Comparison of ENCODE assay signal across 8 mouse cellular contexts in the genomic region with DNA sequence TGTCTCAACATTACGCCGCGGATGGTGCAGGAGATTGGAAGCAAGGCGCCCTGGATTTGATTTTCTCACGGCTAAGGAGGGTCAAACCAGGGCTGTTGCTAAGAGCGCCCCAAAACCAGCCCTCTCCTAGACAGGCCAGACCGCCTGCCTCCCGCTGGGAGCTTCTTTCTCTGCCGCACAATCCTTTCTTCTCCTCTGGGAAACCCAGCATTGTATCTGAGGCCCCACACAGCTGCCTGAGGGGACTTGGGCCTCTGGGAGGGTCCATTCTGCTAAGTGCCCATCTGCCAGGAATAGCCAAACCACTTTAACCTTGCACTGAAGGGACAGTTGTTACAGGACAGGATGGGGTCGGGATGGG. TPM values are rescaled to one million over a fixed set of nuclear protein-coding genes. Genes with fewer than 3 reads are reported as not detected.
DNase-seq lines count a peak whose midpoint lies in the region; ATAC-seq and TF ChIP-seq lines count a peak whose summit lies in the region.

No protein-coding gene starts in this region.

- no peaks in the 10 kb centered on the region for H3K27me3 ChIP-seq in hindbrain, embryonic 11.5 days (ENCODE audit: control insufficient read depth, insufficient read depth, low read length)
- H3K27me3 ChIP-seq in midbrain, embryonic 13.5 days, result no peaks in the 10 kb centered on the region

- peak overlapping the region; percentile 72 for H3K9ac ChIP-seq in hindbrain, embryonic 11.5 days (ENCODE audit: low read depth, low read length)
- peak overlapping the region; percentile 87 for H3K9ac ChIP-seq in midbrain, embryonic 13.5 days (replicated peaks)

- DNase-seq in layer of hippocampus, adult 2 months (ENCODE audit: low spot score in 2 of 2), result peak in 1 of 2 experiments; percentile 49
- DNase-seq in layer of hippocampus, postnatal 10 days (ENCODE audit: low spot score in 2 of 2), result no peak
- DNase-seq in cerebellum, adult 9-11 months, result peak; percentile 77
- DNase-seq in hindbrain, embryonic 11.5 days (ENCODE audit: low spot score), result peak; percentile 85
- no peak for DNase-seq in gastrocnemius, postnatal 10 days
- DNase-seq in lung, adult 18-20 months, result no peak

- no peaks in the 10 kb centered on the region for H3K9me3 ChIP-seq in hindbrain, embryonic 11.5 days (ENCODE audit: control insufficient read depth, low read length)
- H3K9me3 ChIP-seq in midbrain, embryonic 13.5 days, result no peaks in the 10 kb centered on the region

- peaks cover 2% of the 10 kb centered on the region; the same call in 1 of the 2 replicates for H3K4me1 ChIP-seq in hindbrain, embryonic 11.5 days (replicated peaks; ENCODE audit: control insufficient read depth, insufficient read depth, low read length)
- H3K4me1 ChIP-seq in midbrain, embryonic 13.5 days (replicated peaks), result peaks cover 45% of the 10 kb centered on the region

- no peaks in the 10 kb centered on the region for H3K36me3 ChIP-seq in hindbrain, embryonic 11.5 days (ENCODE audit: control insufficient read depth, insufficient read depth, low read length)
- H3K36me3 ChIP-seq in midbrain, embryonic 13.5 days, result peaks cover 28% of the 10 kb centered on the region

- peak; percentile 89 for ATAC-seq in hindbrain, embryonic 11.5 days (ENCODE audit: low FRiP score)
- ATAC-seq in midbrain, embryonic 13.5 days, result peak; percentile 83
- no peak for ATAC-seq in monocyte, adult 5-6 weeks (replicated peaks; ENCODE audit: insufficient number of reproducible peaks, low FRiP score, low TSS enrichment, poor library complexity, severe bottlenecking)

- H3K4me3 ChIP-seq in layer of hippocampus, adult 2 months, result peak overlapping the region; percentile 67
- peak overlapping the region; percentile 50 for H3K4me3 ChIP-seq in hindbrain, embryonic 11.5 days (ENCODE audit: low read depth, low read length)
- H3K4me3 ChIP-seq in midbrain, embryonic 13.5 days (replicated peaks), result peak overlapping the region; percentile 62

- WGBS in hindbrain, embryonic 11.5 days, result under 1% methylated on average over 10 of the region's 10 CpGs
- 0% methylated on average over 10 of the region's 10 CpGs for WGBS in midbrain, embryonic 13.5 days

- peak overlapping the region; percentile 97 for H3K27ac ChIP-seq in layer of hippocampus, adult 2 months
- H3K27ac ChIP-seq in hindbrain, embryonic 11.5 days (ENCODE audit: low read depth, low read length), result peak overlapping the region; percentile 91
- H3K27ac ChIP-seq in midbrain, embryonic 13.5 days, result peak overlapping the region; percentile 98

- H3K4me2 ChIP-seq in hindbrain, embryonic 11.5 days (replicated peaks; ENCODE audit: low read depth, low read length), result peak overlapping the region; percentile 66
- peak overlapping the region; percentile 64 for H3K4me2 ChIP-seq in midbrain, embryonic 13.5 days (replicated peaks)

- no peak for TF ChIP-seq CTCF in layer of hippocampus, adult 2 months (conservative IDR thresholded peaks at IDR 0.05)

RNA-seq across cellular contexts. Expression of a gene that starts 0.3 kb away (rescaled TPM):
- 100 to 1,000 TPM; 246 to 258 TPM for total RNA-seq in layer of hippocampus, adult 2 months (2021)
- 100 to 1,000 TPM; 251 to 259 TPM for total RNA-seq in layer of hippocampus, postnatal 10 days (2021)
- polyA plus RNA-seq in hindbrain, embryonic 11.5 days (2014; fragmentation: Nextera tagmentation; extraction: Ambion mirVana), result 410 and 447 TPM in 2 replicates
- 569 and 571 TPM in 2 replicates for polyA plus RNA-seq in midbrain, embryonic 13.5 days (2015; fragmentation: Nextera tagmentation; extraction: Ambion mirVana)
- total RNA-seq in gastrocnemius, postnatal 10 days (2021), result under 1 TPM; 0.70 to 0.90 TPM
- total RNA-seq in monocyte, adult 5-6 weeks (2017), result not detected in 3 replicates

RNA-seq across cellular contexts. Expression of a gene that starts 18.0 kb away (rescaled TPM):
- 10 to 100 TPM; 19.8 to 20.5 TPM for total RNA-seq in layer of hippocampus, adult 2 months (2021)
- 10 to 100 TPM; 20.7 to 22.9 TPM for total RNA-seq in layer of hippocampus, postnatal 10 days (2021)
- polyA plus RNA-seq in hindbrain, embryonic 11.5 days (2014; fragmentation: Nextera tagmentation; extraction: Ambion mirVana), result 44.5 and 46.2 TPM in 2 replicates
- polyA plus RNA-seq in midbrain, embryonic 13.5 days (2015; fragmentation: Nextera tagmentation; extraction: Ambion mirVana), result 52.6 and 58.8 TPM in 2 replicates
- 10 to 100 TPM; 10.3 to 10.7 TPM for total RNA-seq in gastrocnemius, postnatal 10 days (2021)
- 19.0 to 34.7 TPM (median 24.2 TPM) in 3 replicates for total RNA-seq in monocyte, adult 5-6 weeks (2017)

RNA-seq across cellular contexts. Expression of a gene that starts 31.3 kb away (rescaled TPM):
- 1 to 10 TPM in 1 of 2 experiments, under 1 TPM in 1; 0.44 to 1.0 TPM for total RNA-seq in layer of hippocampus, adult 2 months (2021)
- 1 to 10 TPM; 1.4 to 1.8 TPM for total RNA-seq in layer of hippocampus, postnatal 10 days (2021)
- 0.43 and 0.99 TPM in 2 replicates for polyA plus RNA-seq in hindbrain, embryonic 11.5 days (2014; fragmentation: Nextera tagmentation; extraction: Ambion mirVana)
- polyA plus RNA-seq in midbrain, embryonic 13.5 days (2015; fragmentation: Nextera tagmentation; extraction: Ambion mirVana), result 0.32 and 0.63 TPM in 2 replicates
- total RNA-seq in gastrocnemius, postnatal 10 days (2021), result not detected
- not detected in 3 replicates for total RNA-seq in monocyte, adult 5-6 weeks (2017)

Comparison
In these comparisons a context has a peak if more than half of its experiments do, and no peak if none do; other contexts are left out.
1. DNase-seq: peak in cerebellum, adult 9-11 months (single experiment) and hindbrain, embryonic 11.5 days (single experiment); none in layer of hippocampus, postnatal 10 days (0 of 2), gastrocnemius, postnatal 10 days (single experiment) and lung, adult 18-20 months (0 of 2).
2. RNA of a gene that starts 0.3 kb away (total RNA-seq): 251 to 259 TPM in layer of hippocampus, postnatal 10 days and 246 to 258 TPM in layer of hippocampus, adult 2 months; 0.70 to 0.90 TPM in gastrocnemius, postnatal 10 days and not detected in monocyte, adult 5-6 weeks; every median in the first group is over 100 times any median in the second.
3. Peak in every context shown above with its lines, with median percentiles within 50 percentile points of each other: H3K27ac ChIP-seq and H3K4me3 ChIP-seq.